Comparison of ENCODE assay signal across 9 mouse cellular contexts in genomic region chr13:23498653-23499052, GRCm38 (mm10). TPM values are rescaled to one million over a fixed set of nuclear protein-coding genes. Genes with fewer than 3 reads are reported as not detected.
DNase-seq lines count a peak whose midpoint lies in the region; ATAC-seq and TF ChIP-seq lines count a peak whose summit lies in the region.
"Had no signal": no experiment of that assay in that cellular context is flagged by ENCODE, and none has a peak within 500 bp of the region (broad histone marks: within the 10 kb centered on the region; RNA-seq: fewer than 3 reads in every experiment).

No protein-coding gene starts in this region.

- no peak for TF ChIP-seq POLR2A in kidney, adult 2 months (IDR thresholded peaks at IDR 0.05; ENCODE audit: low read depth, low read length)

- DNase-seq in kidney, postnatal 0 days (ENCODE audit: low spot score), result no peak
- no peak for DNase-seq in kidney, adult 2 months
- DNase-seq in embryonic facial prominence, embryonic 10.5 days (ENCODE audit: low spot score), result peak; percentile 68
- peak; percentile 40 for DNase-seq in neural tube, embryonic 10.5 days (ENCODE audit: extremely low spot score, low spot score)
- no peak for DNase-seq in left cerebral cortex, postnatal 14 days (ENCODE audit: low spot score in 2 of 2)
- DNase-seq in cerebellum, adult 18-20 months, result no peak
- no peak for DNase-seq in urinary bladder, postnatal 4 days (ENCODE audit: low spot score in 2 of 2)

- H3K36me3 ChIP-seq in kidney, postnatal 0 days (ENCODE audit: insufficient read depth, low read length), result no peaks in the 10 kb centered on the region
- no peaks in the 10 kb centered on the region for H3K36me3 ChIP-seq in kidney, adult 2 months (ENCODE audit: control insufficient read depth, insufficient read depth, low read length)
- H3K36me3 ChIP-seq in embryonic facial prominence, embryonic 10.5 days (replicated peaks), result no peaks in the 10 kb centered on the region
- no peaks in the 10 kb centered on the region for H3K36me3 ChIP-seq in intestine, embryonic 15.5 days

- no peak overlapping the region for H3K9ac ChIP-seq in kidney, postnatal 0 days (ENCODE audit: low read depth, low read length)
- H3K9ac ChIP-seq in intestine, embryonic 15.5 days, result no peak overlapping the region

- WGBS in kidney, postnatal 0 days, result 10% methylated on average over 10 of the region's 10 CpGs
- WGBS in kidney, adult 2 months, result 19% methylated on average over 10 of the region's 10 CpGs
- 3% methylated on average over 10 of the region's 10 CpGs for WGBS in embryonic facial prominence, embryonic 10.5 days
- 8% methylated on average over 10 of the region's 10 CpGs for WGBS in intestine, embryonic 15.5 days

- H3K4me1 ChIP-seq in kidney, postnatal 0 days (replicated peaks; ENCODE audit: insufficient read depth, low read length), result 0 out of 2 replicates have a peak, but pooled peaks cover 4% of the 10 kb centered on the region
- no peaks in the 10 kb centered on the region; the same call in 1 of the 2 replicates for H3K4me1 ChIP-seq in kidney, adult 2 months (ENCODE audit: control insufficient read depth, insufficient read depth, low read length)
- peaks cover 45% of the 10 kb centered on the region for H3K4me1 ChIP-seq in embryonic facial prominence, embryonic 10.5 days
- H3K4me1 ChIP-seq in intestine, embryonic 15.5 days (replicated peaks), result no peaks in the 10 kb centered on the region

- H3K4me2 ChIP-seq in kidney, postnatal 0 days (ENCODE audit: low read length), result peak overlapping the region; percentile 57
- peak overlapping the region; percentile 49 for H3K4me2 ChIP-seq in intestine, embryonic 15.5 days (replicated peaks)

- peak overlapping the region; percentile 33 for H3K4me3 ChIP-seq in kidney, postnatal 0 days (replicated peaks; ENCODE audit: low read depth, low read length)
- H3K4me3 ChIP-seq in kidney, adult 2 months (ENCODE audit: insufficient read depth, low read depth, low read length), result no peak overlapping the region
- H3K4me3 ChIP-seq in embryonic facial prominence, embryonic 10.5 days, result peak overlapping the region; percentile 56
- H3K4me3 ChIP-seq in intestine, embryonic 15.5 days (replicated peaks), result peak overlapping the region; percentile 14

- intact Hi-C loops in left cerebral cortex, postnatal 14 days (cut with DNase I), result no loop called here

- H3K27me3 ChIP-seq in kidney, postnatal 0 days (ENCODE audit: insufficient read depth, low read length), result no peaks in the 10 kb centered on the region
- H3K27me3 ChIP-seq in kidney, adult 2 months (replicated peaks; ENCODE audit: control insufficient read depth, insufficient read depth, low read length), result no peaks in the 10 kb centered on the region
- no peaks in the 10 kb centered on the region for H3K27me3 ChIP-seq in embryonic facial prominence, embryonic 10.5 days (replicated peaks; ENCODE audit: low read depth, poor library complexity, severe bottlenecking)
- no peaks in the 10 kb centered on the region for H3K27me3 ChIP-seq in intestine, embryonic 15.5 days (replicated peaks)

- H3K9me3 ChIP-seq in kidney, postnatal 0 days (replicated peaks; ENCODE audit: low read length), result no peaks in the 10 kb centered on the region
- no peaks in the 10 kb centered on the region for H3K9me3 ChIP-seq in embryonic facial prominence, embryonic 10.5 days
- H3K9me3 ChIP-seq in intestine, embryonic 15.5 days, result no peaks in the 10 kb centered on the region

- no peak for TF ChIP-seq CTCF in kidney, postnatal 0 days (IDR thresholded peaks at IDR 0.05; ENCODE audit: low read depth)
- TF ChIP-seq CTCF in kidney, adult 2 months (conservative IDR thresholded peaks at IDR 0.05; ENCODE audit: insufficient read depth, insufficient read length, low read depth, low read length), result no peak

- ATAC-seq in kidney, postnatal 0 days (replicated peaks; ENCODE audit: low FRiP score, low read depth), result no peak
- no peak for ATAC-seq in intestine, embryonic 15.5 days

- H3K27ac ChIP-seq in kidney, postnatal 0 days, result no peak overlapping the region
- H3K27ac ChIP-seq in kidney, adult 2 months (ENCODE audit: insufficient read depth, low read depth, low read length), result no peak overlapping the region
- H3K27ac ChIP-seq in embryonic facial prominence, embryonic 10.5 days (replicated peaks), result peak overlapping the region; percentile 44
- no peak overlapping the region for H3K27ac ChIP-seq in intestine, embryonic 15.5 days

RNA-seq across cellular contexts. Expression of gene Btn2a2, which starts 10.0 kb away (rescaled TPM):
- 0.13 and 0.28 TPM in 2 replicates for polyA plus RNA-seq in kidney, postnatal 0 days (2015; fragmentation: Nextera tagmentation; extraction: Ambion mirVana)
- not detected in 2 replicates for polyA plus RNA-seq in kidney, adult 2 months (2012; rRNA removed)
- polyA plus RNA-seq in embryonic facial prominence, embryonic 10.5 days (2016; fragmentation: Nextera tagmentation; extraction: Ambion mirVana), result 0.99 and 1.2 TPM in 2 replicates
- polyA plus RNA-seq in intestine, embryonic 15.5 days (2015; fragmentation: Nextera tagmentation; extraction: Ambion mirVana), result 0.16 and 0.23 TPM in 2 replicates
- total RNA-seq in left cerebral cortex, postnatal 14 days (2021), result 1 to 10 TPM in 1 of 2 experiments, under 1 TPM in 1; 0.82 to 1.3 TPM
- total RNA-seq: gastrocnemius, adult 8-10 months had no signal

RNA-seq across cellular contexts. Expression of gene Hist1h4h, which starts 32.2 kb away (rescaled TPM):
- 7.6 and 8.3 TPM in 2 replicates for polyA plus RNA-seq in kidney, postnatal 0 days (2015; fragmentation: Nextera tagmentation; extraction: Ambion mirVana)
- polyA plus RNA-seq in kidney, adult 2 months (2012; rRNA removed), result 44.7 and 57.5 TPM in 2 replicates
- 2.7 and 3.0 TPM in 2 replicates for polyA plus RNA-seq in embryonic facial prominence, embryonic 10.5 days (2016; fragmentation: Nextera tagmentation; extraction: Ambion mirVana)
- polyA plus RNA-seq in intestine, embryonic 15.5 days (2015; fragmentation: Nextera tagmentation; extraction: Ambion mirVana), result 4.6 and 4.8 TPM in 2 replicates
- 100 to 1,000 TPM; 264 to 291 TPM for total RNA-seq in left cerebral cortex, postnatal 14 days (2021)

RNA-seq across cellular contexts. Expression of gene Btn1a1, which starts 33.0 kb away (rescaled TPM):
- 0.06 TPM in 1 of 2 replicates, not detected in the other for polyA plus RNA-seq in kidney, postnatal 0 days (2015; fragmentation: Nextera tagmentation; extraction: Ambion mirVana)
- polyA plus RNA-seq in kidney, adult 2 months (2012; rRNA removed), result not detected in 2 replicates
- 0.12 and 0.16 TPM in 2 replicates for polyA plus RNA-seq in embryonic facial prominence, embryonic 10.5 days (2016; fragmentation: Nextera tagmentation; extraction: Ambion mirVana)
- 0.08 and 0.11 TPM in 2 replicates for polyA plus RNA-seq in intestine, embryonic 15.5 days (2015; fragmentation: Nextera tagmentation; extraction: Ambion mirVana)
- not detected for total RNA-seq in left cerebral cortex, postnatal 14 days (2021)
- total RNA-seq: gastrocnemius, adult 8-10 months had no signal

RNA-seq across cellular contexts. Expression of gene Hist1h2af, which starts 35.1 kb away (rescaled TPM):
- polyA plus RNA-seq in kidney, postnatal 0 days (2015; fragmentation: Nextera tagmentation; extraction: Ambion mirVana), result 3.3 and 4.9 TPM in 2 replicates
- 4.3 and 8.0 TPM in 2 replicates for polyA plus RNA-seq in kidney, adult 2 months (2012; rRNA removed)
- polyA plus RNA-seq in embryonic facial prominence, embryonic 10.5 days (2016; fragmentation: Nextera tagmentation; extraction: Ambion mirVana), result 4.8 and 5.5 TPM in 2 replicates
- 6.7 TPM in 1 of 2 replicates, not detected in the other for polyA plus RNA-seq in intestine, embryonic 15.5 days (2015; fragmentation: Nextera tagmentation; extraction: Ambion mirVana)
- 10 to 100 TPM in 1 of 2 experiments, 1 to 10 TPM in 1; 4.3 to 21.5 TPM for total RNA-seq in left cerebral cortex, postnatal 14 days (2021)

RNA-seq across cellular contexts. Expression of gene Hist1h3g, which starts 36.6 kb away (rescaled TPM):
- 3.9 and 4.0 TPM in 2 replicates for polyA plus RNA-seq in kidney, postnatal 0 days (2015; fragmentation: Nextera tagmentation; extraction: Ambion mirVana)
- 0.25 and 0.58 TPM in 2 replicates for polyA plus RNA-seq in kidney, adult 2 months (2012; rRNA removed)
- 6.5 and 7.7 TPM in 2 replicates for polyA plus RNA-seq in embryonic facial prominence, embryonic 10.5 days (2016; fragmentation: Nextera tagmentation; extraction: Ambion mirVana)
- 6.1 and 6.2 TPM in 2 replicates for polyA plus RNA-seq in intestine, embryonic 15.5 days (2015; fragmentation: Nextera tagmentation; extraction: Ambion mirVana)
- total RNA-seq in left cerebral cortex, postnatal 14 days (2021), result 1 to 10 TPM; 5.8 to 6.2 TPM

Comparison
In these comparisons a context has a peak if more than half of its experiments do, and no peak if none do; other contexts are left out.
1. DNase-seq: peak in embryonic facial prominence, embryonic 10.5 days (single experiment) and neural tube, embryonic 10.5 days (single experiment); none in kidney, postnatal 0 days (single experiment), kidney, adult 2 months (single experiment), left cerebral cortex, postnatal 14 days (0 of 2), cerebellum, adult 18-20 months (0 of 2) and urinary bladder, postnatal 4 days (0 of 2).